Mouse (Mus musculus) lung, postnatal 36 days (tissue): ENCODE results near the gene Stap1.

Experiments
- DNase-seq: peaks from one replicate; pipeline ENCODE4 v3.0.0; 2022; ENCODE audit warnings: mixed read lengths

Gene Stap1

GRCm38 (mm10) chr5:86129828-86130227 is 58.3 kb downstream of the Stap1 start:
- no peak for DNase-seq
